Mouse (Mus musculus) liver, adult 2 months (tissue): ENCODE results near the gene Maml1. TPM values are rescaled to one million over a fixed set of nuclear protein-coding genes. Genes with fewer than 3 reads are reported as not detected.
"Not testable (repeated sequence)": the region's sequence is repeated elsewhere in the genome, so short reads cannot be mapped to it uniquely, and the experiment has no call there.

ENCODE experiments used
- DNase-seq: peaks from one replicate; pipeline ENCODE4 v3.0.0-alpha.2; 2011; ENCODE audit warnings: low read depth, low spot score; ENCODE audit errors: extremely low read depth
- H3K27ac ChIP-seq: fragments of 200-500 bp; replicated peaks from 2 replicates; pipeline ENCODE4 v1.5.1; 2012; ENCODE audit warnings: low read depth, mild to moderate bottlenecking, control low read depth, inconsistent platforms, low read length; ENCODE audit not compliant: insufficient read depth
- H3K27me3 ChIP-seq: fragments of 200-500 bp; 2 replicates; pipeline ENCODE4 v1.6.1; 2012; ENCODE audit warnings: mild to moderate bottlenecking, moderate library complexity, low read length, inconsistent platforms; ENCODE audit not compliant: control insufficient read depth, insufficient read depth
- H3K36me3 ChIP-seq: fragments of 200-500 bp; 2 replicates; pipeline ENCODE4 v1.6.1; 2012; ENCODE audit warnings: low read length, inconsistent platforms; ENCODE audit not compliant: control insufficient read depth, insufficient read depth
- H3K4me1 ChIP-seq: fragments of 200-500 bp; 2 replicates; pipeline ENCODE4 v1.6.1; 2011; ENCODE audit warnings: low read length; ENCODE audit not compliant: control insufficient read depth, insufficient read depth
- H3K4me3 ChIP-seq: fragments of 200-500 bp; 2 replicates; pipeline ENCODE4 v1.5.1; 2011; ENCODE audit warnings: low read depth, mild to moderate bottlenecking, control low read depth, low read length, moderate library complexity; ENCODE audit not compliant: insufficient read depth
- H3K79me2 ChIP-seq: fragments of 200-500 bp; 2 replicates; pipeline ENCODE4 v1.6.1; 2012; ENCODE audit warnings: inconsistent platforms, mild to moderate bottlenecking, low read length, moderate library complexity; ENCODE audit not compliant: control insufficient read depth, insufficient read depth
- H3K9ac ChIP-seq: fragments of 200-500 bp; 2 replicates; pipeline ENCODE4 v1.6.1; 2012; ENCODE audit warnings: low read depth, mild to moderate bottlenecking, control low read depth, inconsistent platforms, low read length
- CTCF ChIP-seq: fragments of 200-500 bp; IDR thresholded peaks from 2 replicates; pipeline ENCODE4 v1.5.1; 2011; ENCODE audit warnings: low read depth, low read length, control low read depth
- POLR2A ChIP-seq: fragments of 200-500 bp; IDR thresholded peaks from 2 replicates; pipeline ENCODE4 v1.6.1; 2011; ENCODE audit warnings: low read length, control low read depth; ENCODE audit not compliant: insufficient read depth; ENCODE audit errors: extremely low read depth
- WGBS: fragments of 180-500 bp; shearing (Covaris S2); methylation state at CpG from one replicate; pipeline ENCODE4 v1.1.7; 2018; 5-methylcytosine and 5-hydroxymethylcytosine counted together
- polyA plus RNA-seq: library from polyadenylated mRNA; depleted of rRNA; stranded (reverse); fragments of >200 nt; gene quantifications from 2 replicates; pipeline ENCODE4 v1.2.3, GENCODE M21; 2012
- total RNA-seq: library from RNA; depleted of rRNA; stranded (reverse); fragments of >200 nt; gene quantifications from 2 replicates; pipeline ENCODE4 v1.2.3, GENCODE M21; 2014

Maml1 gene
- total and polyA plus RNA-seq, 2 experiments: 3.1 to 8.3 TPM

DNA sequence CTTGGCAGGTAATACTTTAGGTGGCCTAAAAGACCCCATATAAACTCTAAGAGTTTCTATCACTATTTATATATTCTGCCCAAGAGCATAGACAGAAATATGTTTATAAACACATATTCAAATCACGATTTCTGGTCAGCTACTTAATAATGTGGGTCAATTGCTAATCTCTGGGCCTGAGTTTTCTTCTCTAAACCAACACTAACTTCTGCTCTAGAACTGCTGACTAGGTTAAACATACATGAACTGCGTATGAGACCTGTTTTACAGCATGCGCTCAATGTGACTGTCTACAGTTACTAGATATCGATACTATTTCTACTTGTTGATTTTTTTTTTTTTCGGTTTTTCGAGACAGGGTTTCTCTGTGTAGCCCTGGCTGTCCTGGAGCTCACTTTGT is 29.1 kb upstream of the Maml1 start:
- TF ChIP-seq POLR2A (no peak), CTCF (no peak)
- Histone ChIP-seq H3K9ac (no peak overlapping the region), H3K79me2 (peaks cover 47% of the 10 kb centered on the region; the same call in 1 of the 2 replicates), H3K27me3 (no peaks in the 10 kb centered on the region), H3K4me3 (no peak overlapping the region), H3K4me1 (peaks cover 18% of the 10 kb centered on the region; the same call in 1 of the 2 replicates), H3K36me3 (peaks cover 13% of the 10 kb centered on the region), H3K27ac (no peak overlapping the region)
- 68% methylated on average over 6 of the region's 6 CpGs for WGBS
- DNase-seq: no peak

DNA sequence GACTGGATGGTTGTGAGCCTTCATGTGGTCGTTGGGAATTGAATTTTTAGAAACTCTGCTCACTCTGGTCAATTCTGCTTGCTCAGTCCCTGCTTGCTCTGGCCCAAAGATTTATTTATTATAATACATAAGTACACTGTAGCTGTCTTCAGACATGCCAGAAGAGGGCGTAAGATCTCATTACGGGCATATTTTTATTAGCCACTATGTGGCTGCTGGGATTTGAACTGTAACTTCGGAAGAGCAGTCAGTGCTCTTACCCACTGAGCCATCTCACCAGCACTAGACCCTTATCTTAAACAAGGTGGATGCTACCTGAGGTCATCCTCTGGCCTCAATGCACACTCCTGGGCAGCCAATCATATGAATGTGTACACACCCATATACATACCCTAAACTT is 27.2 kb upstream of the Maml1 start:
- WGBS: 81% methylated on average over 4 of the region's 4 CpGs
- H3K4me3 ChIP-seq, H3K27ac ChIP-seq, H3K9ac ChIP-seq, H3K27me3 ChIP-seq, DNase-seq: not testable (repeated sequence)
- Histone ChIP-seq H3K36me3 (peaks cover 13% of the 10 kb centered on the region), H3K4me1 (peaks cover 18% of the 10 kb centered on the region; the same call in 1 of the 2 replicates), H3K79me2 (peaks cover 37% of the 10 kb centered on the region; the same call in 1 of the 2 replicates)

DNA sequence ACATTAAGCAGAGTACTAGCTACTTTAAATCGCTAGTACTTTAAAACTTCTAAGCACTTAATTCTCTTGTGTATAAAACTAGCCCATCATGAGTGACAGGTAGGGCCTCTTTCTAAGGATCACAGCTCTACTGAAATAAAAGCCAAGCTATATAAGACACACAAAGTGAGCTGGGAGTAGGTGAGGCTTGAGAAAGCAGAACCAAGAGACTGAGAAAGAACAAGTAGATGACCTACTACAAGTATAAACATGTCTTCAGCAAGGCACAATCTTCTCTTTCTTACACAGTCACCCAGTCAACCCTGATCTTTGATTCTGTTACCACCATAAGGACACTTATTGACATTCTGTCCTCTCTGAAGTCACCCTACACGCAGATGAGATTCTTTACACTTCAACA is 20.7 kb upstream of the Maml1 start:
- TF ChIP-seq CTCF: no peak
- no peak for TF ChIP-seq POLR2A
- no peak overlapping the region for H3K27ac ChIP-seq
- no peak overlapping the region for H3K4me3 ChIP-seq
- peaks cover 39% of the 10 kb centered on the region for H3K36me3 ChIP-seq
- peaks cover 3% of the 10 kb centered on the region; the same call in 1 of the 2 replicates for H3K4me1 ChIP-seq
- no peaks in the 10 kb centered on the region for H3K27me3 ChIP-seq
- H3K9ac ChIP-seq: no peak overlapping the region
- WGBS: 69% methylated on average over 2 of the region's 2 CpGs
- peaks cover 11% of the 10 kb centered on the region; the same call in 1 of the 2 replicates for H3K79me2 ChIP-seq
- no peak for DNase-seq

DNA sequence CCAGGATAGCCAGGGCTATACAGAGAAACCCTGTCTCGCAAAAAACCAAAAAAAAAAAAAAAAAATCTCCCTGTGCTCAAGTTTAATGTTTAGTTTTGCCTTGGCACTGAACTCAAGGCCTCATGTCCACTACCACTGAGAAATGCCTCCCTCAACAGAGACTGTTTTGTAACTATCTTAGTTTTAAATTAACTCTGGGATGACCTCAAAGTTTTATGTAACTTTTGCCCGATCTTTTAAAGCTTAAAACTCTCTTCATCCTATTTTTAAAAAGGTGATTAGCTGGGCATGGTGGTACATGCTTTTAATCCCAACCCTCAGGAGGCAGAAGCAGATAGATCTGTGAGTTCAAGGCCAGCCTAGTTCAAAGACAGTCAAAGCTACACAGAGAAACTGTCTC is 11.3 kb upstream of the Maml1 start:
- TF ChIP-seq CTCF: no peak
- no peak for TF ChIP-seq POLR2A
- Histone ChIP-seq H3K27ac (peak overlapping the region; percentile 84), H3K79me2 (no peaks in the 10 kb centered on the region; the same call in 1 of the 2 replicates), H3K4me3 (no peak overlapping the region), H3K27me3 (no peaks in the 10 kb centered on the region), H3K36me3 (peaks cover 74% of the 10 kb centered on the region), H3K4me1 (peaks cover 9% of the 10 kb centered on the region; the same call in 1 of the 2 replicates), H3K9ac (no peak overlapping the region)
- peak; percentile 91 for DNase-seq
- 26% methylated on average over 2 of the region's 2 CpGs for WGBS

DNA sequence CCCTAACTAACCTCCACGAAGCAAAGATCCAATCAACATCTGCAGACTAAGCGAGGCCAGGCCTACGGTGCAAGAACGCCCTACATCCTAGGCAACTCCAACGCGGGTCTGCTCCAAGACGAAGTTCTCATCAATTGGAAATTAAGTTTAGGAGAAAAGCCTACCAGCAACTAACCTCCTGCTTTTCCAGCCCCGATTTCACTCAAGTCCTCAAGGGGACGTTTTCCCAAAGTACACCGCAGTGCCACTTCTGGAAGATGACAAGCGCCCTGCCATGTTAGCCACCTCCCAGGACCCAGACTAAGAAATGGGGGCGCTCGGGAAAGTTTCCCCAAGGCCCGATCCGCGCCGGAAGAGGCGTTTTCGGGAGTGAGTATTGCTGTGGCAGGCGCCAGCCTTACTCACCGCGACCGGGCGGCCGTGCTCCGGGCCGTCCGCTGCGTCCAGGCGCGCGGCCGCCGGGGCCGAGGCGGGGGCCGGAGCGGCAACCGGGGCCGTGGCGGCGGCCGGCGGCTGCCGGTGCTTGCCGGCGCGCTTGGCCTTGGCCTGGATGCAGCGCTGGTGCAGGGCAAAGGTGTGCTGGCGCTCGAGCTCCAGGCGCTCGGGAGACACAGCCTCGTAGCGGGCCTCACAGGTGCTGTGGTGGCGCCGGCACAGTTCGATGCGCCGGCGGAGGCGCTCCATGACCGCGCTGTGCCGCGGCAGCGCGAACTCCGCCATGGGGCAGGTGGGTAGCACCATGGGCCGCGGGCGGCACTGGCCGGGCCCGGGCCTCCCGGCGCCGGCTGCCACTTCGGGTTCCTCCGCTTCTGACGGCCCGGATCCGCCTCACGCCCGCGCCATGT is 568 bp downstream of the Maml1 start:
- Histone ChIP-seq H3K27ac (peak overlapping the region; percentile 98), H3K9ac (peak overlapping the region; percentile 99), H3K4me1 (peaks cover 28% of the 10 kb centered on the region), H3K27me3 (no peaks in the 10 kb centered on the region), H3K79me2 (peaks cover 38% of the 10 kb centered on the region), H3K36me3 (peaks cover 14% of the 10 kb centered on the region), H3K4me3 (peak overlapping the region; percentile 98)
- WGBS: under 1% methylated on average over 84 of the region's 85 CpGs
- DNase-seq: no peak
- TF ChIP-seq CTCF (no peak), POLR2A (no peak)
